Mouse (Mus musculus) liver, postnatal 0 days (tissue): ENCODE measurements around the gene Nfxl1. TPM values are rescaled to one million over a fixed set of nuclear protein-coding genes. Genes with fewer than 3 reads are reported as not detected.

Experiments
- ATAC-seq: fragments of 200-750 bp; cut with Nextera tagmentation; 2 replicates; pipeline ENCODE4 v1.8.0; 2017; ENCODE audit warnings: mild to moderate bottlenecking, moderate library complexity
- DNase-seq: peaks from one replicate; pipeline ENCODE4 v3.0.0-alpha.2; 2016
- H3K27ac ChIP-seq: fragments of 300-500 bp; sonication (generic); 2 replicates; pipeline ENCODE4 v1.5.1; 2014; ENCODE audit warnings: antibody characterized with exemption, moderate library complexity, mild to moderate bottlenecking, low read depth
- H3K27me3 ChIP-seq: fragments of 300-500 bp; sonication (generic); 2 replicates; pipeline ENCODE4 v1.6.1; 2014; ENCODE audit warnings: low read length, control low read depth, mixed read lengths; ENCODE audit not compliant: insufficient read depth
- H3K36me3 ChIP-seq: fragments of 300-500 bp; sonication (generic); replicated peaks from 2 replicates; pipeline ENCODE4 v1.6.1; 2014; ENCODE audit warnings: mild to moderate bottlenecking, control low read depth, low read length, moderate library complexity, mixed read lengths; ENCODE audit not compliant: insufficient read depth
- H3K4me1 ChIP-seq: fragments of 300-500 bp; sonication (generic); 2 replicates; pipeline ENCODE4 v1.6.1; 2014; ENCODE audit warnings: antibody characterized with exemption, mild to moderate bottlenecking, control low read depth; ENCODE audit not compliant: insufficient read depth
- H3K4me2 ChIP-seq: fragments of 300-500 bp; sonication (generic); 2 replicates; pipeline ENCODE4 v1.6.1; 2014; ENCODE audit warnings: low read depth, mild to moderate bottlenecking, low read length, moderate library complexity, mixed read lengths
- H3K4me3 ChIP-seq: fragments of 300-500 bp; sonication (generic); 2 replicates; pipeline ENCODE4 v1.5.1; 2014; ENCODE audit warnings: low read depth, low read length
- H3K9ac ChIP-seq: fragments of 300-500 bp; sonication (generic); replicated peaks from 2 replicates; pipeline ENCODE4 v1.6.1; 2014; ENCODE audit warnings: mild to moderate bottlenecking, moderate library complexity
- H3K9me3 ChIP-seq: fragments of 300-500 bp; sonication (generic); 2 replicates; pipeline ENCODE4 v1.6.1; 2016; ENCODE audit warnings: mild to moderate bottlenecking, control low read depth, low read length, mixed read lengths
- EP300 ChIP-seq: IDR thresholded peaks from 2 replicates; pipeline ENCODE4 v1.6.1; 2016; ENCODE audit warnings: antibody characterized with exemption, low read depth, mild to moderate bottlenecking
- WGBS: fragments of 180-500 bp; shearing (Covaris S2); extraction: QIAGEN DNeasy Blood & Tissue Kit; methylation state at CpG from one replicate; pipeline ENCODE4 v1.1.7; 2014; ENCODE audit not compliant: insufficient replicate concordance; 5-methylcytosine and 5-hydroxymethylcytosine counted together
- polyA plus RNA-seq: library from polyadenylated mRNA; unstranded; fragments of >200 nt; fragmentation: Nextera tagmentation; extraction: Ambion mirVana; gene quantifications from 2 replicates; pipeline ENCODE4 v1.2.1, GENCODE M21; 2015

The Nfxl1 gene
- polyA plus RNA-seq, 1 experiment from 2014 or later = 4.5 TPM

DNA sequence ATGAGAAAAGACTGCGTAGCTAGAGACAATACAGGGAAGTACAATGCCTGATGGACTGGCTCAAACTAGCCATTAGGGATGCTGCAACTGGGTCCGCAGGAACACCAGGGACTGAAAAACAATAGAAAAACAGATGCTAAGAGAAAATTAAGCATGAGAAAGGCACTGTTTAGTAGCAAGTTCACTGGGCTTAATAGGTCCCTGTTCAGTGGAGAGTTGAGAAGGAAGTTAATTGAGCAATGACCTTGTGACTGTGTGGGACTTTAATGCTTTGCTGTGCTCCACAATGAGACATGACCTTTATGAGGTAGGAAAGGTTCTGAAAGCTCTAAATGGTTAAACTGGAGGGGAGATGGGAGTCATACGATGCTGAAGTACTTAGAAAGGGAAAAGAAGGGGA, 94.6 kb downstream of the Nfxl1 start:
- DNase-seq (no peak), ATAC-seq (no peak)
- Histone ChIP-seq H3K4me2 (no peak overlapping the region), H3K9me3 (no peaks in the 10 kb centered on the region), H3K9ac (no peak overlapping the region), H3K36me3 (no peaks in the 10 kb centered on the region), H3K27me3 (no peaks in the 10 kb centered on the region), H3K4me1 (no peaks in the 10 kb centered on the region), H3K4me3 (no peak overlapping the region), H3K27ac (no peak overlapping the region)
- WGBS = 61% methylated on average over 3 of the region's 3 CpGs
- no peak for TF ChIP-seq EP300

Other genes starting within 250 kb of the Nfxl1 start
- gene Corin, start 55.2 kb downstream of the Nfxl1 start, polyA plus RNA-seq = 0.05 and 0.08 TPM in 2 replicates
- not detected in 2 replicates for gene Zar1, start 21.6 kb upstream of the Nfxl1 start, polyA plus RNA-seq
- not detected in 2 replicates for gene Gm5868, start 27.9 kb upstream of the Nfxl1 start, polyA plus RNA-seq
- not detected in 2 replicates for gene Cnga1, start 84.6 kb upstream of the Nfxl1 start, polyA plus RNA-seq
- gene Nipal1, start 88.1 kb upstream of the Nfxl1 start, polyA plus RNA-seq = 75.3 and 76.1 TPM in 2 replicates
- gene Txk, start 193.1 kb upstream of the Nfxl1 start, polyA plus RNA-seq = 0.27 and 0.32 TPM in 2 replicates